Mouse (Mus musculus): ENCODE data around the gene Il21r.

- TF ChIP-seq CTCF (IDR thresholded peaks at IDR 0.05; ENCODE audit: low read depth, low read length), result no peak
- no peak for TF ChIP-seq TAL1 (conservative IDR thresholded peaks at IDR 0.05; ENCODE audit: low read depth, low read length)
- TF ChIP-seq GATA1 (IDR thresholded peaks at IDR 0.05; ENCODE audit: borderline replicate concordance, low read length), result no peak
- no peak for TF ChIP-seq POLR2AphosphoS5 (IDR thresholded peaks at IDR 0.05; ENCODE audit: insufficient replicate concordance, low read depth, low read length)
- TF ChIP-seq GATA2 (IDR thresholded peaks at IDR 0.05; ENCODE audit: borderline replicate concordance, low read depth, low read length), result no peak
These were observed 25.1 kb upstream of the Il21r start for GRCm38 (mm10) chr7:125578106-125578505.

All from G1E (cell line).